Mouse (Mus musculus): ENCODE results near the gene Slu7.

Slu7 gene

GRCm38 (mm10) chr11:43484652-43485051 is 51.1 kb downstream of the Slu7 start:
- DNase-seq (ENCODE audit: low read depth, low spot score): no peak

- no peak for DNase-seq (ENCODE audit: low read depth, low spot score)
These were observed 52.3 kb downstream of the Slu7 start for GRCm38 (mm10) chr11:43485855-43486254.

GRCm38 (mm10) chr11:43492663-43493062 is 59.1 kb downstream of the Slu7 start:
- peak; percentile 82 for DNase-seq (ENCODE audit: low read depth, low spot score)

GRCm38 (mm10) chr11:43493815-43494409 is 60.4 kb downstream of the Slu7 start:
- DNase-seq (ENCODE audit: low read depth, low spot score): peak; percentile 78

- DNase-seq (ENCODE audit: low read depth, low spot score): no peak
These were observed 61.5 kb downstream of the Slu7 start for GRCm38 (mm10) chr11:43495037-43495436.

GRCm38 (mm10) chr11:43495532-43495931 is 62.0 kb downstream of the Slu7 start:
- peak; percentile 87 for DNase-seq (ENCODE audit: low read depth, low spot score)

Data from 3T3-L1 (cell line).